Mouse (Mus musculus) lung, embryonic 14.5 days (tissue): ENCODE data around the gene Gpat2. TPM values are rescaled to one million over a fixed set of nuclear protein-coding genes. Genes with fewer than 3 reads are reported as not detected.

Source experiments
- ATAC-seq: fragments of 200-750 bp; cut with Nextera tagmentation; 2 replicates; pipeline ENCODE4 v1.8.0; 2017; ENCODE audit warnings: mild to moderate bottlenecking, moderate TSS enrichment, moderate library complexity; ENCODE audit not compliant: insufficient read depth
- DNase-seq: peaks from one replicate; pipeline ENCODE4 v3.0.0-alpha.2; 2015
- H3K27ac ChIP-seq: fragments of 300-500 bp; sonication (generic); 2 replicates; pipeline ENCODE4 v1.5.1; 2014; ENCODE audit warnings: low read depth, mild to moderate bottlenecking, moderate library complexity
- H3K27me3 ChIP-seq: fragments of 300-500 bp; sonication (generic); 2 replicates; pipeline ENCODE4 v1.6.1; 2014; ENCODE audit warnings: low read length, control low read depth; ENCODE audit not compliant: insufficient read depth
- H3K36me3 ChIP-seq: fragments of 300-500 bp; sonication (generic); 2 replicates; pipeline ENCODE4 v1.6.1; 2014; ENCODE audit warnings: control low read depth; ENCODE audit not compliant: insufficient read depth
- H3K4me1 ChIP-seq: fragments of 300-500 bp; sonication (generic); 2 replicates; pipeline ENCODE4 v1.6.1; 2014; ENCODE audit warnings: antibody characterized with exemption, control low read depth; ENCODE audit not compliant: insufficient read depth
- H3K4me2 ChIP-seq: fragments of 300-500 bp; sonication (generic); 2 replicates; pipeline ENCODE4 v1.6.1; 2014; ENCODE audit warnings: mild to moderate bottlenecking
- H3K4me3 ChIP-seq: fragments of 300-500 bp; sonication (generic); 2 replicates; pipeline ENCODE4 v1.5.1; 2014; ENCODE audit warnings: low read depth, low read length
- H3K9ac ChIP-seq: fragments of 300-500 bp; sonication (generic); 2 replicates; pipeline ENCODE4 v1.6.1; 2014
- H3K9me3 ChIP-seq: fragments of 300-500 bp; sonication (generic); 2 replicates; pipeline ENCODE4 v1.6.1; 2016; ENCODE audit warnings: low read depth, low read length, control low read depth
- CTCF ChIP-seq: IDR thresholded peaks from 2 replicates; pipeline ENCODE4 v1.5.1; 2016; ENCODE audit warnings: antibody characterized with exemption, low read depth
- WGBS: fragments of 180-500 bp; shearing (Covaris S2); extraction: QIAGEN DNeasy Blood & Tissue Kit; methylation state at CpG from one replicate; pipeline ENCODE4 v1.1.7; 2014; 5-methylcytosine and 5-hydroxymethylcytosine counted together
- polyA plus RNA-seq: library from polyadenylated mRNA; unstranded; fragments of >200 nt; fragmentation: Nextera tagmentation; extraction: Ambion mirVana; gene quantifications from 2 replicates; pipeline ENCODE4 v1.2.1, GENCODE M21; 2014

The Gpat2 gene
- polyA plus RNA-seq, 1 experiment from 2014 or later, result 0.42 TPM

- WGBS, result 4% methylated on average over 37 of the region's 37 CpGs
- Histone ChIP-seq H3K4me2 (peak within 1 kb of the TSS; percentile 87), H3K4me3 (peak within 1 kb of the TSS; percentile 65), H3K9me3 (no peaks in the 10 kb centered on the region), H3K27me3 (no peaks in the 10 kb centered on the region), H3K27ac (0 out of 2 replicates have a peak within 1 kb of the TSS, but pooled peaks have one; percentile 32), H3K9ac (peak within 1 kb of the TSS; percentile 57), H3K36me3 (no peaks in the 10 kb centered on the region), H3K4me1 (0 out of 2 replicates have a peak, but pooled peaks cover 3% of the 10 kb centered on the region)
- TF ChIP-seq CTCF, result peak; percentile 20
- DNase-seq (peak; percentile 94), ATAC-seq (peak; percentile 93)
Measured at GRCm38 (mm10) chr2:127444055-127444789, 19.2 kb downstream of the Gpat2 start, which contains the start of gene Fahd2a. Gene Fahd2a (minus strand): TSS chr2:127444565.

GRCm38 (mm10) chr2:127446847-127447246 lies 21.8 kb downstream of the Gpat2 start:
- H3K27ac ChIP-seq, result no peak overlapping the region
- DNase-seq (no peak), ATAC-seq (no peak)
- H3K9ac ChIP-seq, result no peak overlapping the region
- 0 out of 2 replicates have a peak, but pooled peaks cover 3% of the 10 kb centered on the region for H3K4me1 ChIP-seq
- H3K36me3 ChIP-seq, result no peaks in the 10 kb centered on the region
- WGBS, result 22% methylated on average over 3 of the region's 3 CpGs
- H3K27me3 ChIP-seq, result no peaks in the 10 kb centered on the region
- H3K4me3 ChIP-seq, result no peak overlapping the region
- H3K9me3 ChIP-seq, result no peaks in the 10 kb centered on the region
- no peak for TF ChIP-seq CTCF
- no peak overlapping the region for H3K4me2 ChIP-seq

GRCm38 (mm10) chr2:127449691-127450090 lies 24.7 kb downstream of the Gpat2 start:
- H3K9ac ChIP-seq, result no peak overlapping the region
- DNase-seq, result no peak
- peak; percentile 27; the same call in 1 of the 2 replicates for ATAC-seq
- H3K27me3 ChIP-seq, result no peaks in the 10 kb centered on the region
- no peak overlapping the region for H3K27ac ChIP-seq
- no peaks in the 10 kb centered on the region for H3K36me3 ChIP-seq
- no peak overlapping the region for H3K4me2 ChIP-seq
- H3K4me1 ChIP-seq, result no peaks in the 10 kb centered on the region
- no peak for TF ChIP-seq CTCF
- H3K4me3 ChIP-seq, result no peak overlapping the region
- H3K9me3 ChIP-seq, result no peaks in the 10 kb centered on the region
- 25% methylated on average over 7 of the region's 7 CpGs for WGBS

- ATAC-seq (no peak), DNase-seq (no peak)
- TF ChIP-seq CTCF, result no peak
- Histone ChIP-seq H3K36me3 (no peaks in the 10 kb centered on the region), H3K4me1 (no peaks in the 10 kb centered on the region), H3K27me3 (no peaks in the 10 kb centered on the region), H3K27ac (no peak overlapping the region), H3K9me3 (no peaks in the 10 kb centered on the region), H3K4me3 (no peak overlapping the region), H3K4me2 (no peak overlapping the region), H3K9ac (no peak overlapping the region)
- 15% methylated on average over 6 of the region's 6 CpGs for WGBS
Measured at GRCm38 (mm10) chr2:127451748-127452147, 26.7 kb downstream of the Gpat2 start.

GRCm38 (mm10) chr2:127453141-127453540 lies 28.1 kb downstream of the Gpat2 start:
- Histone ChIP-seq H3K4me2 (no peak overlapping the region), H3K36me3 (no peaks in the 10 kb centered on the region), H3K4me1 (no peaks in the 10 kb centered on the region), H3K27ac (no peak overlapping the region), H3K4me3 (no peak overlapping the region), H3K9me3 (no peaks in the 10 kb centered on the region), H3K9ac (no peak overlapping the region), H3K27me3 (no peaks in the 10 kb centered on the region)
- DNase-seq, result no peak
- no peak for ATAC-seq
- 72% methylated on average over 9 of the region's 9 CpGs for WGBS
- peak; percentile 29 for TF ChIP-seq CTCF

- 3% methylated on average over 5 of the region's 5 CpGs for WGBS
- TF ChIP-seq CTCF, result peak; percentile 91
- no peaks in the 10 kb centered on the region for H3K9me3 ChIP-seq
- H3K4me1 ChIP-seq, result no peaks in the 10 kb centered on the region
- H3K36me3 ChIP-seq, result no peaks in the 10 kb centered on the region
- DNase-seq (peak; percentile 87), ATAC-seq (no peak)
- H3K4me3 ChIP-seq, result no peak overlapping the region
- H3K27ac ChIP-seq, result no peak overlapping the region
- H3K27me3 ChIP-seq, result no peaks in the 10 kb centered on the region
- H3K9ac ChIP-seq, result no peak overlapping the region
- H3K4me2 ChIP-seq, result no peak overlapping the region
Measured at GRCm38 (mm10) chr2:127453764-127454163, 28.8 kb downstream of the Gpat2 start.

GRCm38 (mm10) chr2:127459341-127459740 lies 34.3 kb downstream of the Gpat2 start:
- 84% methylated on average over 2 of the region's 2 CpGs for WGBS
- Histone ChIP-seq H3K4me2 (no peak overlapping the region), H3K27ac (no peak overlapping the region), H3K4me3 (no peak overlapping the region), H3K27me3 (no peaks in the 10 kb centered on the region), H3K4me1 (no peaks in the 10 kb centered on the region), H3K36me3 (no peaks in the 10 kb centered on the region), H3K9me3 (no peaks in the 10 kb centered on the region), H3K9ac (no peak overlapping the region)
- TF ChIP-seq CTCF, result no peak
- DNase-seq, result no peak
- no peak for ATAC-seq
